Mouse (Mus musculus) ES-Bruce4 (cell line): ENCODE results near the gene Cysrt1. TPM values are rescaled to one million over a fixed set of nuclear protein-coding genes. Genes with fewer than 3 reads are reported as not detected.
"Not testable (repeated sequence)": the region's sequence is repeated elsewhere in the genome, so short reads cannot be mapped to it uniquely, and the experiment has no call there.

Source experiments
- H3K27ac ChIP-seq: 2 replicates; pipeline ENCODE4 v1.5.1; 2012; ENCODE audit warnings: low read length, inconsistent platforms; ENCODE audit not compliant: insufficient read depth
- H3K27me3 ChIP-seq: 2 replicates; pipeline ENCODE4 v1.6.1; 2012; ENCODE audit warnings: mild to moderate bottlenecking, low read length, inconsistent platforms; ENCODE audit not compliant: control insufficient read depth, poor library complexity, insufficient read depth, severe bottlenecking
- H3K36me3 ChIP-seq: 2 replicates; pipeline ENCODE4 v1.6.1; 2012; ENCODE audit warnings: inconsistent platforms, mild to moderate bottlenecking, low read length, moderate library complexity; ENCODE audit not compliant: control insufficient read depth, poor library complexity, insufficient read depth, severe bottlenecking
- H3K4me1 ChIP-seq: one replicate; pipeline ENCODE4 v1.8.1; 2011; ENCODE audit warnings: low read length; ENCODE audit not compliant: control insufficient read depth, insufficient read depth
- H3K4me3 ChIP-seq: 2 replicates; pipeline ENCODE4 v1.5.1; 2011; ENCODE audit warnings: low read depth, mild to moderate bottlenecking, low read length
- H3K9ac ChIP-seq: 2 replicates; pipeline ENCODE4 v1.6.1; 2012; ENCODE audit warnings: low read depth, mild to moderate bottlenecking, inconsistent platforms; ENCODE audit not compliant: poor library complexity, severe bottlenecking
- H3K9me3 ChIP-seq: replicated peaks from 2 replicates; pipeline ENCODE4 v1.6.1; 2012; ENCODE audit warnings: mild to moderate bottlenecking, low read length, inconsistent platforms; ENCODE audit not compliant: control insufficient read depth, poor library complexity, insufficient read depth, severe bottlenecking
- CTCF ChIP-seq: IDR thresholded peaks from one replicate; pipeline ENCODE4 v1.8.1; 2011; ENCODE audit warnings: low read depth, low read length
- EP300 ChIP-seq: IDR thresholded peaks from 2 replicates; pipeline ENCODE4 v1.6.1; 2011; ENCODE audit warnings: low read depth, low read length; ENCODE audit not compliant: insufficient read depth
- POLR2A ChIP-seq: IDR thresholded peaks from one replicate; pipeline ENCODE4 v1.8.1; 2011; ENCODE audit warnings: low read length; ENCODE audit not compliant: insufficient read depth
- polyA plus RNA-seq: library from polyadenylated mRNA; stranded (reverse); fragments of >200 nt; gene quantifications from 2 replicates; pipeline ENCODE4 v1.2.4, GENCODE M21; 2011; ENCODE audit warnings: low read depth; ENCODE audit not compliant: missing spikeins, insufficient read depth, insufficient read length

Cysrt1 gene
- polyA plus RNA-seq, 1 experiment: not detected

- Histone ChIP-seq H3K4me3 (peak overlapping the region; percentile 78), H3K27me3 (no peaks in the 10 kb centered on the region), H3K36me3 (no peaks in the 10 kb centered on the region), H3K4me1 (peaks cover 5% of the 10 kb centered on the region), H3K9me3 (no peaks in the 10 kb centered on the region), H3K9ac (peak overlapping the region; percentile 77), H3K27ac (no peak overlapping the region)
- TF ChIP-seq EP300 (no peak), POLR2A (no peak), CTCF (no peak)
Measured at GRCm38 (mm10) chr2:25262795-25263622, 20.8 kb upstream of the Cysrt1 start.

DNA sequence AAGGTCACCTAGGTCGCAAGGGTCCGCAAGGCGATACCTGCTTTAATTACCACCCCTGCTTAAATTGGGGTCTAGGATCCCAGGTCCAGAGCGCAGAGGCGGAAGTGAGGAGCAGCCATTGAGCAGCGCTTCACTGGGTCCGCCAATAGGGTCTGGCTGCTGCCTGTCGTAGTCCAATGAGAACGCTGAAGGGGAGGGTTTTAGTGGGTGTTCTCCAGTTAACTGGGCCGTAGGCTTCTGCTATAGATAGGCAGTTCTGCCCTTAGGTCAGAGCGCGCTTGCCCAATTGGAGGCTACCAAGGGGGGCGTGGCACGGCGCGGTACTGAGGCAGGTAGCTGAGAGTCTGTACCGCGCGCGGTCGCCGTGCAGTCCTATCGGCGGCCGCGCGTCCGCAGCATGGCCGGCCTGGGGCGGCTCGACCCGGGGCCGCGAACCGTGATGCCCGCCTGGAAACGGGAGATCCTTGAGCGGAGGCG, 20.1 kb upstream of the Cysrt1 start, which contains the start of gene Tprn:
TSS of gene Tprn (plus strand) at position 328 of the 477 bp plus-strand sequence.
- no peak for TF ChIP-seq POLR2A
- TF ChIP-seq EP300: no peak
- TF ChIP-seq CTCF: no peak
- H3K27ac ChIP-seq: peak within 1 kb of the TSS; percentile 78

DNA sequence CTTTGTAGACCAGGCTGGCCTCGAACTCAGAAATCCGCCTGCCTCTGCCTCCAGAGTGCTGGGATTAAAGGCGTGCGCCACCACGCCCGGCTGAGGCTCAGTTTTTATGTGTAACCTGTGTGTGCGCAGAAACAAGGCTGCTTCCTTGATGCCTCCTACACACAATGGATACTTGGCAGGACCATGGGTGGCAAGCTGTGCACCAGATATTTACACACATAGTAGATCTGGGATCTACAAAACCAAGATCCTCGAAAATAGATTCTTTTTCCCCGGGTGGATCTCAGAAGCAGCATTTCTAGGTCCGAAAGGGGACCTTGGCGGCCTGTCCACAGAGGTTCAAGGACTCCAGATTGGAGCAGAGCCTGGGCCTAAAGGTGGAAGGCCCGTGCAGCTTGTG, 19.6 kb upstream of the Cysrt1 start:
- Histone ChIP-seq H3K36me3 (no peaks in the 10 kb centered on the region), H3K4me1 (peaks cover 5% of the 10 kb centered on the region), H3K27ac (peak overlapping the region; percentile 78), H3K4me3 (peak overlapping the region; percentile 84), H3K9me3 (no peaks in the 10 kb centered on the region), H3K9ac (peak overlapping the region; percentile 65), H3K27me3 (no peaks in the 10 kb centered on the region)
- TF ChIP-seq CTCF: no peak
- no peak for TF ChIP-seq POLR2A
- TF ChIP-seq EP300: no peak

More for the DNA sequence above, 20.1 kb upstream of the Cysrt1 start, which contains the start of gene Tprn:
- peak within 1 kb of the TSS; percentile 84 for H3K4me3 ChIP-seq
- H3K36me3 ChIP-seq: no peaks in the 10 kb centered on the region
- H3K9me3 ChIP-seq: no peaks in the 10 kb centered on the region
- no peaks in the 10 kb centered on the region for H3K27me3 ChIP-seq
- peaks cover 5% of the 10 kb centered on the region for H3K4me1 ChIP-seq
- H3K9ac ChIP-seq: peak within 1 kb of the TSS; percentile 77

GRCm38 (mm10) chr2:25258887-25259286, 16.6 kb upstream of the Cysrt1 start:
- H3K27ac ChIP-seq: no peak overlapping the region
- H3K27me3 ChIP-seq: no peaks in the 10 kb centered on the region
- TF ChIP-seq CTCF (peak; percentile 23), EP300 (no peak)
- H3K4me1 ChIP-seq: peaks cover under 1% of the 10 kb centered on the region
- H3K9ac ChIP-seq: no peak overlapping the region
- no peaks in the 10 kb centered on the region for H3K9me3 ChIP-seq
- H3K36me3 ChIP-seq: no peaks in the 10 kb centered on the region
- H3K4me3 ChIP-seq: no peak overlapping the region

- H3K9ac ChIP-seq, H3K27me3 ChIP-seq, H3K4me1 ChIP-seq, H3K4me3 ChIP-seq, H3K27ac ChIP-seq, H3K36me3 ChIP-seq, H3K9me3 ChIP-seq: not testable (repeated sequence)
Measured at GRCm38 (mm10) chr2:25257250-25257649, 15.0 kb upstream of the Cysrt1 start.

- H3K36me3 ChIP-seq, H3K27me3 ChIP-seq, H3K4me1 ChIP-seq, H3K27ac ChIP-seq, H3K9me3 ChIP-seq: not testable (repeated sequence)
- peak; percentile 34 for TF ChIP-seq CTCF
- H3K4me3 ChIP-seq: peak overlapping the region; percentile 28
- peak overlapping the region; percentile 68 for H3K9ac ChIP-seq
Measured at GRCm38 (mm10) chr2:25256443-25257109, 14.3 kb upstream of the Cysrt1 start.
